Mouse (Mus musculus): Measurements from ENCODE around the gene Git2. TPM values are rescaled to one million over a fixed set of nuclear protein-coding genes. Genes with fewer than 3 reads are reported as not detected.

Git2 gene
- polyA plus RNA-seq, 1 experiment from 2014 or later = 14.8 TPM

GRCm38 (mm10) chr5:114738707-114739241 lies 36.5 kb downstream of the Git2 start:
- H3K4me1 ChIP-seq (replicated peaks) = peaks cover 8% of the 10 kb centered on the region; the same call in 1 of the 2 replicates
- H3K9me3 ChIP-seq (replicated peaks) = no peaks in the 10 kb centered on the region
- no peak overlapping the region for H3K27ac ChIP-seq
- peaks cover 94% of the 10 kb centered on the region for H3K36me3 ChIP-seq
- no peaks in the 10 kb centered on the region for H3K27me3 ChIP-seq
- no peak overlapping the region for H3K4me2 ChIP-seq
- no peak overlapping the region for H3K9ac ChIP-seq
- ATAC-seq (ENCODE audit: low read depth) (peak; percentile 47; the same call in 1 of the 2 replicates), DNase-seq (no peak)
- 77% methylated on average over 12 of the region's 12 CpGs for WGBS (ENCODE audit: insufficient replicate concordance)
- H3K4me3 ChIP-seq (replicated peaks) = no peak overlapping the region

DNA sequence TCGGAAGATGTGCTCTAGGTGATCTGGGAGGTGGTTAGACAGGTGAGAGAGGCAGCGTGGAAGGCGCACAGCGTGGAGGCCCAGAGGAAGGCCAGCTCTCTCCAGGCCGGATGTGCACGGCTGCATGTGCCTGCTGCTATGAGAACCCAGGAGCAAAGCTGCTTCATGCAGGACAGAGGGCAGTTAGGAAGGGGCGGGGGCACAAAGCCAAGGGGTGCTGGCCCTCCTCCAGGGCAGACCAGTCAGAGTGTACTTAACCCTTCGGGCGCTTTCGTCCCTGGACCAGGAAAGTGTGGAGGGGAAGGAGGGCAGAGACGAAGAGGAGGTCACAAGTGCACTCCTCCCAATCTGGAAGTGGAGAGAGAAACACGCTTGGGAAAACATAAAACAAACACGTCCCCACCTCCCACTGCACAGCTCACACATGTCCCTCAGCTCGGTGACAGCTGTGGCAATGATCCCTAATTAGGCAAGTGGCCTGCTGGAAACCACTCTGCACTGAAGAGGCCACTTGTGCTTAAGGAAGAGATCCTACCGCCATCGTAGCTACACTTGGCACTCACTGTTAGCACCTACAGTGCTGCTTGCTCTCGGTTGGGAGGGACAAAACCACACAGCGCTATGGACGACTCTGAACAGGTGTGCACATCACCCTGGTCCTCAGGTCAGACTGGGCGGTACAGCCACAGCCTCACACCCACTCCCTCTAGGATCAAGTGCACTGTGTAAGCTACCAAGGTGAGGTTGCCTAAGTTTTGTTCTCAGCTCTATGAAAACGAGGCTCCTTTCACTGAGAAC lies 38.0 kb downstream of the Git2 start:
- Histone ChIP-seq H3K36me3 (peaks cover 93% of the 10 kb centered on the region), H3K27ac (no peak overlapping the region), H3K4me2 (no peak overlapping the region), H3K4me1 (replicated peaks) (peaks cover 8% of the 10 kb centered on the region; the same call in 1 of the 2 replicates), H3K27me3 (no peaks in the 10 kb centered on the region), H3K4me3 (replicated peaks) (no peak overlapping the region), H3K9ac (no peak overlapping the region), H3K9me3 (replicated peaks) (no peaks in the 10 kb centered on the region)
- no peak for DNase-seq
- WGBS (ENCODE audit: insufficient replicate concordance) = 87% methylated on average over 21 of the region's 21 CpGs
- ATAC-seq (ENCODE audit: low read depth) = no peak

DNA sequence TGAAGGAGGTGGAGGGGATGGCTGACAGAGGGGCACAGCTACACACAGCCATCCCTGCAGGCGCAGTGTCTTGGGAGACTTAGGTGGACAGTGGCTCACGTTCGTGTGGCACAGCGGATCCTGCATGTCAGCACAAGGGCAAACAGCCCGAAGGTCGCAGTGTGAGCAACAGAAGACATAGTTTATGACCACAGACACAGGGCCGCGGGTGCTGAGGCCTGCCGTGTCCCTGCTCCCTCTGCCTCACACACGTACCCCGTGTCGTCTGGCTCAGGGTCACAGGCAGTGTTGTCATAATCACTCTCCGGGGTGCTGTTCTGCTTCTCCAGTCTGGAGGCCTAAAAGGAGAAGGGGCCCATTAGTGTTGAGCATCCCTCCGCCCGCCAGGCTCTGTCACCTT lies 41.7 kb downstream of the Git2 start:
- no peak for DNase-seq
- H3K36me3 ChIP-seq = peaks cover 95% of the 10 kb centered on the region
- 89% methylated on average over 15 of the region's 15 CpGs for WGBS (ENCODE audit: insufficient replicate concordance)
- no peaks in the 10 kb centered on the region for H3K27me3 ChIP-seq
- H3K27ac ChIP-seq = no peak overlapping the region
- H3K4me1 ChIP-seq (replicated peaks) = peaks cover 3% of the 10 kb centered on the region; the same call in 1 of the 2 replicates
- ATAC-seq (ENCODE audit: low read depth) = no peak
- H3K4me3 ChIP-seq (replicated peaks) = no peak overlapping the region
- H3K9me3 ChIP-seq (replicated peaks) = no peaks in the 10 kb centered on the region
- no peak overlapping the region for H3K4me2 ChIP-seq
- H3K9ac ChIP-seq = no peak overlapping the region

DNA sequence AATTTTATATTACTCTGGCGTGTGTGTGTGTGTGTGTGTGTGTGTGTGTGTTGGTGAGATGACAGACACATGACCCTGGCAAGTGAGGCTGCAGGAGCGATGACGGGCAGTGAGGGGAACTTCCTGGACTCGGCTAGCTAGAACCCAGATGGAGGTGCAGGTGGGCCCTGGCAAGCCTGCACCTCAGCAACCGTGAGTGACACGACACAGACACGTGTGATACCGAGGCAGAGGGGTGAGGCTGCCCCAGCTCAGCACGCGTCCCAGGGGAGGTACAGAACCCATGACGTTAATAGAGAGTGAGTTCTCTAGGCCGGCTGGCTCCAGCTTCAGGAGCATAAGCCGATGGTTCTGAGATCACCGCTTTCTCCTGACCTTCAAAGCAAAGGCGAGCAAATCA lies 43.3 kb downstream of the Git2 start:
- H3K4me1 ChIP-seq (replicated peaks) = no peaks in the 10 kb centered on the region
- ATAC-seq (ENCODE audit: low read depth) (no peak), DNase-seq (no peak)
- 91% methylated on average over 15 of the region's 15 CpGs for WGBS (ENCODE audit: insufficient replicate concordance)
- no peak overlapping the region for H3K4me3 ChIP-seq (replicated peaks)
- H3K9ac ChIP-seq = no peak overlapping the region
- H3K27ac ChIP-seq = no peak overlapping the region
- peaks cover 93% of the 10 kb centered on the region for H3K36me3 ChIP-seq
- no peak overlapping the region for H3K4me2 ChIP-seq
- H3K9me3 ChIP-seq (replicated peaks) = no peaks in the 10 kb centered on the region
- H3K27me3 ChIP-seq = no peaks in the 10 kb centered on the region

DNA sequence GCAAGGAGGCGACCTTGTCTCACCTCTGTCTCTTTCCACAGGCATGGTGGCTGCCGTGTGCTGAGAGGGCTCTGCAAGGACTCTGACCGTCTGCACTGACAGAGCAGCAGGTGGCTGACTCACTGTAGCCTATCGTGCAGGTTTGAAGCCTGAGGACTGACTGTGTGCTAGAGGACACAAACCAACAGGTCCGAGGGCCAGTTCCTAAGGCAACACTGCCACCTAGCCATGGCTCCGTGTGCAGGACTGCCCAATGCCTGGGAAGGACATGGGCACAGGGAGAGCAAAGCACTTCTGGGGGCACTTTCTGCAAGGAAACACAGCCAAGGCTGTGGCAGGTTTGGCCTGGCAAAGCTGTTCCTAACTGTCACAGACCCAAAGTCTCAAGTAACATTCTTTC lies 43.8 kb downstream of the Git2 start:
- DNase-seq (no peak), ATAC-seq (ENCODE audit: low read depth) (no peak)
- H3K27me3 ChIP-seq = no peaks in the 10 kb centered on the region
- H3K4me1 ChIP-seq (replicated peaks) = no peaks in the 10 kb centered on the region
- H3K4me2 ChIP-seq = no peak overlapping the region
- no peak overlapping the region for H3K9ac ChIP-seq
- no peak overlapping the region for H3K4me3 ChIP-seq (replicated peaks)
- no peaks in the 10 kb centered on the region for H3K9me3 ChIP-seq (replicated peaks)
- peaks cover 89% of the 10 kb centered on the region for H3K36me3 ChIP-seq
- WGBS (ENCODE audit: insufficient replicate concordance) = 73% methylated on average over 6 of the region's 6 CpGs
- no peak overlapping the region for H3K27ac ChIP-seq

DNA sequence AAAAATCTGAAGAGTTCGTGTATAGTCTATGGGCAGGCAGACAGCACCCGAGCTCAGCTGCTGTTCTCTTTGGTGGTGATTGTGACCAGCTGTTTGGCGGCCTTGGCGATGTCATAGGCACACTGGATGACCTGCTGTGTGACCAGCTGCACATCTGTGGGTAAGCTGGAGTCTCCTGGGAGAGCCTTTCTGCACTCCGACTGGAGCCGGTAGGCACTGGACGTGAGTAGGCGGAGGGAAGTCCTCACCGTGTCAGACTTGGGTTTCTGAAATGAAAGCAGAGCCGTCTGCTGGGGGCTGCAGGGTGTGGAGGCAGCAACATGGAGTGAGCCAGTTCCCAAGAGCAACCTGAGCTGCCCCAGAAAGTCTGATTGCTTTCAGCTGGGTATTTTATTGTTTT lies 45.2 kb downstream of the Git2 start:
- H3K27me3 ChIP-seq = no peaks in the 10 kb centered on the region
- H3K27ac ChIP-seq = no peak overlapping the region
- no peak for ATAC-seq (ENCODE audit: low read depth)
- H3K4me2 ChIP-seq = no peak overlapping the region
- no peaks in the 10 kb centered on the region for H3K4me1 ChIP-seq (replicated peaks)
- H3K4me3 ChIP-seq (replicated peaks) = no peak overlapping the region
- H3K9ac ChIP-seq = no peak overlapping the region
- no peak for DNase-seq
- WGBS (ENCODE audit: insufficient replicate concordance) = 81% methylated on average over 10 of the region's 10 CpGs
- H3K36me3 ChIP-seq = peaks cover 82% of the 10 kb centered on the region
- H3K9me3 ChIP-seq (replicated peaks) = no peaks in the 10 kb centered on the region

DNA sequence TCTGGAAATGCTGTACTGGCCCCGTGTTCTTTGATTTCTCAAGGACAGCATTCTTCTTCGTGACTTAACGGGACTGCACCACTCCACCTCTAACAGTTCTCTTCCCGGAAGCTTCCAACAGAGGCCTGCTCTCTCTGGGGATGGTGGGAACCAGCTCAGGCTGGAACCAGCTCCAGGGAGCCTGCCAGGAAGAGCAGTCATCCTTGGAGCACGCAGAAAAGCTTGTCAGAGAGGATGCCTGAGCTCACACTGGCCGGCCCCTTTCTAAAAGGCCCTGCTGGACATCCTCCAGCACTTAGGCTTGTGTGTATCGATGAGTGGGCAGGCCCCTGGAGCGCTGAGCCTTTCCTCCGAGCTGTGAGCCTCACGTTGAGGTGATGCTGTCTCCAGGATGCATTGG lies 47.2 kb downstream of the Git2 start:
- 80% methylated on average over 10 of the region's 10 CpGs for WGBS (ENCODE audit: insufficient replicate concordance)
- Histone ChIP-seq H3K27me3 (no peaks in the 10 kb centered on the region), H3K4me2 (no peak overlapping the region), H3K36me3 (peaks cover 71% of the 10 kb centered on the region), H3K27ac (no peak overlapping the region), H3K9ac (no peak overlapping the region), H3K4me1 (replicated peaks) (no peaks in the 10 kb centered on the region), H3K4me3 (replicated peaks) (no peak overlapping the region), H3K9me3 (replicated peaks) (no peaks in the 10 kb centered on the region)
- DNase-seq (no peak), ATAC-seq (ENCODE audit: low read depth) (no peak)

DNA sequence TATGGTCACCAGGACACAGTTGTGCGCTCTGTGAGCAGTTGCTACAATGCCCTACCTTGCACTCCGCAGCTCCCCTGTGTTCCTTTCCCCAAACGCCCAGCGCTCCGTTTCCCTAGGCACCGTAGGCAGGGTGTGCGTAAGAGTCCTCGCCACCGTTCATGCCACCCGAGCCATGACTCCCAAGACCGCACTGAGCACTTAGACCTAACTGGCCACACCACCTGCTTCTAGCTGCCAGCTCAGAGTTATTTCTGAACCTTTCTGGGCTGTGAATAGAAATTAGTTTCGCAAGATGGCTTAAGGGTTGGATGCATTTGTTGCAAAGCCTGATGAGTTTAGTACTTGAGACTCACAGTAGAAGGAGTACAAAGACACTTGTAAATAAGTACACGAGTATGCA lies 52.5 kb downstream of the Git2 start:
- Histone ChIP-seq H3K36me3 (peaks cover 67% of the 10 kb centered on the region), H3K27me3 (no peaks in the 10 kb centered on the region), H3K9me3 (replicated peaks) (no peaks in the 10 kb centered on the region), H3K4me2 (no peak overlapping the region), H3K4me1 (replicated peaks) (peaks cover 13% of the 10 kb centered on the region), H3K4me3 (replicated peaks) (no peak overlapping the region), H3K27ac (no peak overlapping the region), H3K9ac (no peak overlapping the region)
- 86% methylated on average over 13 of the region's 13 CpGs for WGBS (ENCODE audit: insufficient replicate concordance)
- no peak for DNase-seq
- no peak for ATAC-seq (ENCODE audit: low read depth)

GRCm38 (mm10) chr5:114721969-114722368 lies 53.3 kb downstream of the Git2 start:
- no peak overlapping the region for H3K4me3 ChIP-seq (replicated peaks)
- 83% methylated on average over 10 of the region's 10 CpGs for WGBS (ENCODE audit: insufficient replicate concordance)
- H3K27ac ChIP-seq = no peak overlapping the region
- peaks cover 69% of the 10 kb centered on the region for H3K36me3 ChIP-seq
- no peaks in the 10 kb centered on the region for H3K27me3 ChIP-seq
- H3K4me1 ChIP-seq (replicated peaks) = peaks cover 13% of the 10 kb centered on the region
- no peaks in the 10 kb centered on the region for H3K9me3 ChIP-seq (replicated peaks)
- ATAC-seq (ENCODE audit: low read depth) (no peak), DNase-seq (no peak)
- no peak overlapping the region for H3K4me2 ChIP-seq
- no peak overlapping the region for H3K9ac ChIP-seq

DNA sequence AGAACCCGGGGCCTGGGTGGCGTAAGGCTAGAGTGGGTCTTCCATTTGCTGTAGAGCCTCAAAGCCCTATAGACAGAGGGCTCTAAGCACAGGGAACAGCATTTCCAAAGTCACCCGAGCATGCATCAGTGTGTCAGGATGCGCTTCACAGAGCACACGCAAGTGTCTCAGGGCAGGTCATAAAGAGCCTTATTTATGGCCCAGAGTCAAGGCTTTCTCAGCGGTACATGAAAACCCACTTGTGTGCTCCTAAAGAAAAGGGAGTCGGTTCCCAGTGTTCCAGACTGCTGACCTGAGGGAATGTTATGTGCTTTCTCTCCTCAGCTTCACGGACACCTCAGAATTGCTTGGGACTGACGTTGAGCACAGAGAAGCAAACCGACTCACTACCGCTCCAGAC lies 54.5 kb downstream of the Git2 start:
- no peak overlapping the region for H3K27ac ChIP-seq
- H3K4me3 ChIP-seq (replicated peaks) = no peak overlapping the region
- WGBS (ENCODE audit: insufficient replicate concordance) = 85% methylated on average over 11 of the region's 11 CpGs
- H3K9me3 ChIP-seq (replicated peaks) = no peaks in the 10 kb centered on the region
- DNase-seq (no peak), ATAC-seq (ENCODE audit: low read depth) (no peak)
- H3K9ac ChIP-seq = no peak overlapping the region
- H3K36me3 ChIP-seq = peaks cover 77% of the 10 kb centered on the region
- H3K4me1 ChIP-seq (replicated peaks) = peaks cover 13% of the 10 kb centered on the region
- no peak overlapping the region for H3K4me2 ChIP-seq
- H3K27me3 ChIP-seq = no peaks in the 10 kb centered on the region

GRCm38 (mm10) chr5:114719928-114720270 lies 55.4 kb downstream of the Git2 start:
- no peaks in the 10 kb centered on the region for H3K9me3 ChIP-seq (replicated peaks)
- H3K27ac ChIP-seq = no peak overlapping the region
- WGBS (ENCODE audit: insufficient replicate concordance) = 86% methylated on average over 6 of the region's 6 CpGs
- ATAC-seq (ENCODE audit: low read depth) (no peak), DNase-seq (no peak)
- no peak overlapping the region for H3K4me3 ChIP-seq (replicated peaks)
- no peak overlapping the region for H3K9ac ChIP-seq
- H3K36me3 ChIP-seq = peaks cover 83% of the 10 kb centered on the region
- H3K4me1 ChIP-seq (replicated peaks) = peaks cover 13% of the 10 kb centered on the region
- no peaks in the 10 kb centered on the region for H3K27me3 ChIP-seq
- H3K4me2 ChIP-seq = no peak overlapping the region
